Mouse (Mus musculus): ENCODE measurements at regions not wholly inside any gene's neighbourhood (a gene's known extent, or its start where the extent isn't known, plus 50 kb on each side); places are given as distances from the start of the nearest gene placed in this dataset.

- DNase-seq (ENCODE audit: low read depth, low spot score) = no peak
Measured at GRCm38 (mm10) chr15:49335523-49336040, 4549.1 kb upstream of the Gm7489 start.

- DNase-seq (ENCODE audit: low read depth, low spot score) = no peak
Measured at GRCm38 (mm10) chr15:49347029-49347428, 4537.7 kb upstream of the Gm7489 start.

GRCm38 (mm10) chr15:49356107-49356506 lies 4528.6 kb upstream of the Gm7489 start:
- no peak for DNase-seq (ENCODE audit: low read depth, low spot score)

- peak; percentile 56 for DNase-seq (ENCODE audit: low read depth, low spot score)
Measured at GRCm38 (mm10) chr15:49395966-49396365, 4488.7 kb upstream of the Gm7489 start.

- no peak for DNase-seq (ENCODE audit: low read depth, low spot score)
Measured at GRCm38 (mm10) chr15:49413665-49414064, 4471.0 kb upstream of the Gm7489 start.

- no peak for DNase-seq (ENCODE audit: low read depth, low spot score)
Measured at GRCm38 (mm10) chr15:49451310-49451709, 4433.4 kb upstream of the Gm7489 start.

GRCm38 (mm10) chr15:49484582-49484981 lies 4400.1 kb upstream of the Gm7489 start:
- no peak for DNase-seq (ENCODE audit: low read depth, low spot score)

GRCm38 (mm10) chr15:49492836-49493235 lies 4391.9 kb upstream of the Gm7489 start:
- DNase-seq (ENCODE audit: low read depth, low spot score) = peak; percentile 51

GRCm38 (mm10) chr15:49501821-49502220 lies 4382.9 kb upstream of the Gm7489 start:
- DNase-seq (ENCODE audit: low read depth, low spot score) = no peak
